Mouse (Mus musculus): ENCODE measurements around the gene Spats2. TPM values are rescaled to one million over a fixed set of nuclear protein-coding genes. Genes with fewer than 3 reads are reported as not detected.

Gene Spats2
- polyA plus RNA-seq, 1 experiment from 2014 or later = 65.6 TPM

GRCm38 (mm10) chr15:99126816-99127365, 1.2 kb downstream of the Spats2 start:
- no peaks in the 10 kb centered on the region for H3K36me3 ChIP-seq (ENCODE audit: control insufficient read depth, insufficient read depth, low read length)
- peak overlapping the region; percentile 69 for H3K4me2 ChIP-seq
- no peaks in the 10 kb centered on the region for H3K27me3 ChIP-seq (ENCODE audit: control insufficient read depth, insufficient read depth, low read length)
- H3K9me3 ChIP-seq (ENCODE audit: control insufficient read depth, low read length) = no peaks in the 10 kb centered on the region
- peak overlapping the region; percentile 81 for H3K4me3 ChIP-seq (ENCODE audit: low read depth, low read length)
- under 1% methylated on average over 35 of the region's 35 CpGs for WGBS
- peak overlapping the region; percentile 93 for H3K27ac ChIP-seq (ENCODE audit: low read depth, low read length)
- peak; percentile 74 for ATAC-seq (ENCODE audit: low FRiP score)
- H3K4me1 ChIP-seq (ENCODE audit: control insufficient read depth, insufficient read depth, low read length) = peaks cover 19% of the 10 kb centered on the region
- H3K9ac ChIP-seq (ENCODE audit: low read length) = peak overlapping the region; percentile 93
- DNase-seq (ENCODE audit: low spot score, missing footprints) = peak; percentile 98

- Histone ChIP-seq H3K9ac (ENCODE audit: low read length) (peak overlapping the region; percentile 93), H3K4me1 (ENCODE audit: control insufficient read depth, insufficient read depth, low read length) (peaks cover 19% of the 10 kb centered on the region), H3K27me3 (ENCODE audit: control insufficient read depth, insufficient read depth, low read length) (no peaks in the 10 kb centered on the region), H3K27ac (ENCODE audit: low read depth, low read length) (no peak overlapping the region), H3K4me2 (peak overlapping the region; percentile 69), H3K4me3 (ENCODE audit: low read depth, low read length) (peak overlapping the region; percentile 81), H3K9me3 (ENCODE audit: control insufficient read depth, low read length) (no peaks in the 10 kb centered on the region), H3K36me3 (ENCODE audit: control insufficient read depth, insufficient read depth, low read length) (no peaks in the 10 kb centered on the region)
- 70% methylated on average over 6 of the region's 6 CpGs for WGBS
- DNase-seq (ENCODE audit: low spot score, missing footprints) (peak; percentile 90), ATAC-seq (ENCODE audit: low FRiP score) (no peak)
Observed at GRCm38 (mm10) chr15:99127851-99128522, 2.3 kb downstream of the Spats2 start.

- Histone ChIP-seq H3K4me1 (ENCODE audit: control insufficient read depth, insufficient read depth, low read length) (peaks cover 19% of the 10 kb centered on the region), H3K27ac (ENCODE audit: low read depth, low read length) (no peak overlapping the region), H3K36me3 (ENCODE audit: control insufficient read depth, insufficient read depth, low read length) (no peaks in the 10 kb centered on the region), H3K4me2 (no peak overlapping the region), H3K9ac (ENCODE audit: low read length) (no peak overlapping the region), H3K9me3 (ENCODE audit: control insufficient read depth, low read length) (no peaks in the 10 kb centered on the region), H3K27me3 (ENCODE audit: control insufficient read depth, insufficient read depth, low read length) (no peaks in the 10 kb centered on the region), H3K4me3 (ENCODE audit: low read depth, low read length) (no peak overlapping the region)
- ATAC-seq (ENCODE audit: low FRiP score) (no peak), DNase-seq (ENCODE audit: low spot score, missing footprints) (peak; percentile 85)
- WGBS = 22% methylated on average over 11 of the region's 11 CpGs
Observed at GRCm38 (mm10) chr15:99129441-99129840, 3.7 kb downstream of the Spats2 start.

- Histone ChIP-seq H3K9me3 (ENCODE audit: control insufficient read depth, low read length) (no peaks in the 10 kb centered on the region), H3K9ac (ENCODE audit: low read length) (no peak overlapping the region), H3K27ac (ENCODE audit: low read depth, low read length) (no peak overlapping the region; the same call in 1 of the 2 replicates), H3K4me2 (no peak overlapping the region), H3K4me3 (ENCODE audit: low read depth, low read length) (no peak overlapping the region), H3K27me3 (ENCODE audit: control insufficient read depth, insufficient read depth, low read length) (no peaks in the 10 kb centered on the region), H3K36me3 (ENCODE audit: control insufficient read depth, insufficient read depth, low read length) (no peaks in the 10 kb centered on the region), H3K4me1 (ENCODE audit: control insufficient read depth, insufficient read depth, low read length) (peaks cover 19% of the 10 kb centered on the region)
- 69% methylated on average over 22 of the region's 22 CpGs for WGBS
- ATAC-seq (ENCODE audit: low FRiP score) (no peak), DNase-seq (ENCODE audit: low spot score, missing footprints) (peak; percentile 89)
Observed at GRCm38 (mm10) chr15:99129956-99130910, 4.5 kb downstream of the Spats2 start.

GRCm38 (mm10) chr15:99138389-99138788, 12.7 kb downstream of the Spats2 start:
- no peak overlapping the region for H3K4me3 ChIP-seq (ENCODE audit: low read depth, low read length)
- 88% methylated on average over 5 of the region's 5 CpGs for WGBS
- ATAC-seq (ENCODE audit: low FRiP score) (no peak), DNase-seq (ENCODE audit: low spot score, missing footprints) (peak; percentile 65)
- no peaks in the 10 kb centered on the region for H3K27me3 ChIP-seq (ENCODE audit: control insufficient read depth, insufficient read depth, low read length)
- H3K9me3 ChIP-seq (ENCODE audit: control insufficient read depth, low read length) = peaks cover 3% of the 10 kb centered on the region; the same call in 1 of the 2 replicates
- H3K27ac ChIP-seq (ENCODE audit: low read depth, low read length) = no peak overlapping the region
- no peak overlapping the region for H3K4me2 ChIP-seq
- no peaks in the 10 kb centered on the region for H3K4me1 ChIP-seq (ENCODE audit: control insufficient read depth, insufficient read depth, low read length)
- H3K9ac ChIP-seq (ENCODE audit: low read length) = no peak overlapping the region
- peaks cover 2% of the 10 kb centered on the region; the same call in 1 of the 2 replicates for H3K36me3 ChIP-seq (ENCODE audit: control insufficient read depth, insufficient read depth, low read length)

GRCm38 (mm10) chr15:99139669-99140068, 14.0 kb downstream of the Spats2 start:
- peaks cover 3% of the 10 kb centered on the region; the same call in 1 of the 2 replicates for H3K9me3 ChIP-seq (ENCODE audit: control insufficient read depth, low read length)
- H3K4me1 ChIP-seq (ENCODE audit: control insufficient read depth, insufficient read depth, low read length) = no peaks in the 10 kb centered on the region
- no peaks in the 10 kb centered on the region for H3K27me3 ChIP-seq (ENCODE audit: control insufficient read depth, insufficient read depth, low read length)
- 59% methylated on average over 6 of the region's 6 CpGs for WGBS
- peaks cover 2% of the 10 kb centered on the region; the same call in 1 of the 2 replicates for H3K36me3 ChIP-seq (ENCODE audit: control insufficient read depth, insufficient read depth, low read length)
- H3K27ac ChIP-seq (ENCODE audit: low read depth, low read length) = no peak overlapping the region
- ATAC-seq (ENCODE audit: low FRiP score) = no peak
- no peak overlapping the region for H3K4me2 ChIP-seq
- H3K9ac ChIP-seq (ENCODE audit: low read length) = no peak overlapping the region
- no peak overlapping the region for H3K4me3 ChIP-seq (ENCODE audit: low read depth, low read length)
- peak; percentile 97 for DNase-seq (ENCODE audit: low spot score, missing footprints)

GRCm38 (mm10) chr15:99150516-99150915, 24.8 kb downstream of the Spats2 start:
- Histone ChIP-seq H3K27ac (ENCODE audit: low read depth, low read length) (no peak overlapping the region), H3K4me3 (ENCODE audit: low read depth, low read length) (no peak overlapping the region), H3K9me3 (ENCODE audit: control insufficient read depth, low read length) (no peaks in the 10 kb centered on the region), H3K36me3 (ENCODE audit: control insufficient read depth, insufficient read depth, low read length) (peaks cover 13% of the 10 kb centered on the region), H3K27me3 (ENCODE audit: control insufficient read depth, insufficient read depth, low read length) (no peaks in the 10 kb centered on the region), H3K9ac (ENCODE audit: low read length) (no peak overlapping the region), H3K4me1 (ENCODE audit: control insufficient read depth, insufficient read depth, low read length) (no peaks in the 10 kb centered on the region), H3K4me2 (no peak overlapping the region)
- ATAC-seq (ENCODE audit: low FRiP score) (no peak), DNase-seq (ENCODE audit: low spot score, missing footprints) (peak; percentile 65)
- WGBS = 95% methylated on average over 7 of the region's 7 CpGs

- H3K9ac ChIP-seq (ENCODE audit: low read length) = no peak overlapping the region
- no peak overlapping the region for H3K27ac ChIP-seq (ENCODE audit: low read depth, low read length)
- no peak overlapping the region for H3K4me3 ChIP-seq (ENCODE audit: low read depth, low read length)
- peaks cover 10% of the 10 kb centered on the region for H3K36me3 ChIP-seq (ENCODE audit: control insufficient read depth, insufficient read depth, low read length)
- ATAC-seq (ENCODE audit: low FRiP score) = no peak
- no peaks in the 10 kb centered on the region for H3K27me3 ChIP-seq (ENCODE audit: control insufficient read depth, insufficient read depth, low read length)
- no peak overlapping the region for H3K4me2 ChIP-seq
- 90% methylated on average over 8 of the region's 8 CpGs for WGBS
- DNase-seq (ENCODE audit: low spot score, missing footprints) = peak; percentile 45
- H3K4me1 ChIP-seq (ENCODE audit: control insufficient read depth, insufficient read depth, low read length) = no peaks in the 10 kb centered on the region
- H3K9me3 ChIP-seq (ENCODE audit: control insufficient read depth, low read length) = no peaks in the 10 kb centered on the region
Observed at GRCm38 (mm10) chr15:99151324-99151723, 25.6 kb downstream of the Spats2 start.

Data from midbrain, embryonic 11.5 days (tissue).